12 mouse cellular contexts compared by ENCODE assay signal in genomic region chr9:20998337-20998736, GRCm38 (mm10). TPM values are rescaled to one million over a fixed set of nuclear protein-coding genes. Genes with fewer than 3 reads are reported as not detected.
DNase-seq lines count a peak whose midpoint lies in the region; ATAC-seq and TF ChIP-seq lines count a peak whose summit lies in the region.
"Not testable (repeated sequence)": the region's sequence is repeated elsewhere in the genome, so short reads cannot be mapped to it uniquely, and the experiment has no call there.
"Had no signal": no experiment of that assay in that cellular context is flagged by ENCODE, and none has a peak within 500 bp of the region (broad histone marks: within the 10 kb centered on the region; RNA-seq: fewer than 3 reads in every experiment).

No protein-coding gene starts in this region.

- H3K4me2 ChIP-seq in kidney, postnatal 0 days (ENCODE audit: low read length); lung, postnatal 0 days (replicated peaks; ENCODE audit: low read depth, low read length): not testable (repeated sequence)

- H3K9ac ChIP-seq in kidney, postnatal 0 days (ENCODE audit: low read depth, low read length); lung, postnatal 0 days (replicated peaks; ENCODE audit: low read depth): not testable (repeated sequence)

- DNase-seq in CD4-positive helper T cell, adult 2 months (ENCODE audit: low read depth, low spot score) = peak; percentile 41
- not testable (repeated sequence) for DNase-seq in G1E (ENCODE audit: low spot score); gastrocnemius, adult 2 months
- DNase-seq in kidney, postnatal 0 days (ENCODE audit: low spot score) = peak; percentile 77
- DNase-seq in lung, postnatal 0 days (ENCODE audit: low spot score) = peak; percentile 81
- DNase-seq in splenic B cell, adult 2 months (ENCODE audit: low read depth, low spot score) = peak; percentile 35

- 91% methylated on average over 1 of the region's 1 CpGs for WGBS in kidney, postnatal 0 days
- 72% methylated on average over 1 of the region's 1 CpGs for WGBS in lung, postnatal 0 days

- ATAC-seq in G1E (ENCODE audit: extremely low read depth, insufficient number of reproducible peaks, low FRiP score, poor library complexity, severe bottlenecking); kidney, postnatal 0 days (replicated peaks; ENCODE audit: low FRiP score, low read depth); lung, postnatal 0 days: not testable (repeated sequence)

- not testable (repeated sequence) for TF ChIP-seq POLR2A in bone marrow macrophage, adult 2 months (IDR thresholded peaks at IDR 0.05; ENCODE audit: borderline replicate concordance, low read depth, low read length)

- H3K36me3 ChIP-seq in G1E (replicated peaks); kidney, postnatal 0 days (ENCODE audit: insufficient read depth, low read length); lung, postnatal 0 days (ENCODE audit: insufficient read depth, low read length); splenic B cell, adult 2 months (ENCODE audit: control insufficient read depth, insufficient read depth, low read length, poor library complexity, severe bottlenecking): not testable (repeated sequence)

- peak overlapping the region; percentile 98 for H3K27ac ChIP-seq in bone marrow macrophage, adult 2 months (ENCODE audit: insufficient read depth, low read depth, low read length)
- H3K27ac ChIP-seq in gastrocnemius, adult 2 months; kidney, postnatal 0 days; lung, postnatal 0 days (ENCODE audit: low read length): not testable (repeated sequence)

- TF ChIP-seq EP300 in lung, postnatal 0 days (IDR thresholded peaks at IDR 0.05) = not testable (repeated sequence)

- not testable (repeated sequence) for H3K9me3 ChIP-seq in G1E (replicated peaks); kidney, postnatal 0 days (replicated peaks; ENCODE audit: low read length); lung, postnatal 0 days (ENCODE audit: low read length)

- 0 out of 2 replicates have a peak, but pooled peaks have one; percentile 10 for TF ChIP-seq CTCF in G1E (IDR thresholded peaks at IDR 0.05; ENCODE audit: low read depth, low read length)
- TF ChIP-seq CTCF in bone marrow macrophage, adult 2 months (IDR thresholded peaks at IDR 0.05; ENCODE audit: low read depth, low read length) = not testable (repeated sequence)
- peak; percentile 59 for TF ChIP-seq CTCF in gastrocnemius, adult 2 months (IDR thresholded peaks at IDR 0.05)
- peak; percentile 76 for TF ChIP-seq CTCF in kidney, postnatal 0 days (IDR thresholded peaks at IDR 0.05; ENCODE audit: low read depth)
- TF ChIP-seq CTCF in lung, postnatal 0 days (IDR thresholded peaks at IDR 0.05) = peak; percentile 73

- H3K4me3 ChIP-seq in G1E (ENCODE audit: low read depth, low read length); bone marrow macrophage, adult 2 months (ENCODE audit: insufficient read depth, low read length); gastrocnemius, adult 2 months; kidney, postnatal 0 days (replicated peaks; ENCODE audit: low read depth, low read length); lung, postnatal 0 days (ENCODE audit: low read depth, low read length): not testable (repeated sequence)

- H3K4me1 ChIP-seq in G1E (ENCODE audit: insufficient read depth, low read depth, low read length) = peaks cover 23% of the 10 kb centered on the region
- peaks cover 21% of the 10 kb centered on the region for H3K4me1 ChIP-seq in bone marrow macrophage, adult 2 months (ENCODE audit: control insufficient read depth, insufficient read depth, low read length)
- not testable (repeated sequence) for H3K4me1 ChIP-seq in kidney, postnatal 0 days (replicated peaks; ENCODE audit: insufficient read depth, low read length); lung, postnatal 0 days (ENCODE audit: insufficient read depth, low read depth, low read length)

- H3K27me3 ChIP-seq in G1E (ENCODE audit: insufficient read depth, low read length); kidney, postnatal 0 days (ENCODE audit: insufficient read depth, low read length); lung, postnatal 0 days (replicated peaks; ENCODE audit: insufficient read depth, low read length); splenic B cell, adult 2 months (ENCODE audit: control insufficient read depth, insufficient read depth, low read length, poor library complexity, severe bottlenecking): not testable (repeated sequence)

- intact Hi-C loops in gastrocnemius, adult 2 months (cut with DNase I) = not testable (repeated sequence)

RNA-seq across cellular contexts. Expression of gene Mrpl4, which starts 4.2 kb away (rescaled TPM):
- total RNA-seq in G1E (2014; fragmentation: Nextera tagmentation) = 38.4 and 39.6 TPM in 2 replicates
- total RNA-seq in G1E (2017) = 39.1 and 51.5 TPM in 2 replicates
- polyA plus RNA-seq in G1E (2012) = 92.6 and 129 TPM in 2 replicates
- 52.7 and 61.3 TPM in 2 replicates for polyA plus RNA-seq in bone marrow macrophage, adult 2 months (2012; ENCODE audit: insufficient read depth, insufficient read length, missing spikeins)
- total RNA-seq in gastrocnemius, adult 2 months (2021) = 10 to 100 TPM; 51.8 to 70.0 TPM
- 155 and 158 TPM in 2 replicates for polyA plus RNA-seq in kidney, postnatal 0 days (2015; fragmentation: Nextera tagmentation; extraction: Ambion mirVana)
- polyA plus RNA-seq in lung, postnatal 0 days (2015; fragmentation: Nextera tagmentation; extraction: Ambion mirVana) = 112 and 125 TPM in 2 replicates

RNA-seq across cellular contexts. Expression of gene Icam1, which starts 17.4 kb away (rescaled TPM):
- total RNA-seq in G1E (2014; fragmentation: Nextera tagmentation) (9.6 and 9.9 TPM in 2 replicates), G1E (2017) (15.7 and 17.1 TPM in 2 replicates)
- 5.0 and 5.8 TPM in 2 replicates for polyA plus RNA-seq in G1E (2012)
- polyA plus RNA-seq in bone marrow macrophage, adult 2 months (2012; ENCODE audit: insufficient read depth, insufficient read length, missing spikeins) = 67.4 and 79.0 TPM in 2 replicates
- total RNA-seq in gastrocnemius, adult 2 months (2021) = 1 to 10 TPM; 1.7 to 1.9 TPM
- polyA plus RNA-seq in kidney, postnatal 0 days (2015; fragmentation: Nextera tagmentation; extraction: Ambion mirVana) = 12.3 and 13.4 TPM in 2 replicates
- 236 and 352 TPM in 2 replicates for polyA plus RNA-seq in lung, postnatal 0 days (2015; fragmentation: Nextera tagmentation; extraction: Ambion mirVana)

RNA-seq across cellular contexts. Expression of gene S1pr2, which starts 21.8 kb away (rescaled TPM):
- 1.8 and 8.4 TPM in 2 replicates for total RNA-seq in G1E (2014; fragmentation: Nextera tagmentation)
- total RNA-seq in G1E (2017) = 2.1 and 2.8 TPM in 2 replicates
- 1.6 TPM in 2 replicates for polyA plus RNA-seq in G1E (2012)
- polyA plus RNA-seq in bone marrow macrophage, adult 2 months (2012; ENCODE audit: insufficient read depth, insufficient read length, missing spikeins) = 46.5 and 48.2 TPM in 2 replicates
- total RNA-seq in gastrocnemius, adult 2 months (2021) = 1 to 10 TPM; 2.0 to 2.3 TPM
- 21.3 and 23.3 TPM in 2 replicates for polyA plus RNA-seq in kidney, postnatal 0 days (2015; fragmentation: Nextera tagmentation; extraction: Ambion mirVana)
- 60.8 and 62.3 TPM in 2 replicates for polyA plus RNA-seq in lung, postnatal 0 days (2015; fragmentation: Nextera tagmentation; extraction: Ambion mirVana)

RNA-seq across cellular contexts. Expression of gene Icam4, which starts 30.8 kb away (rescaled TPM):
- total RNA-seq in G1E (2014; fragmentation: Nextera tagmentation) = 2.1 and 4.8 TPM in 2 replicates
- total RNA-seq in G1E (2017) = 8.2 and 10.6 TPM in 2 replicates
- 8.3 and 11.2 TPM in 2 replicates for polyA plus RNA-seq in G1E (2012)
- not detected in 2 replicates for polyA plus RNA-seq in bone marrow macrophage, adult 2 months (2012; ENCODE audit: insufficient read depth, insufficient read length, missing spikeins)
- 1 to 10 TPM; 1.2 to 2.2 TPM for total RNA-seq in gastrocnemius, adult 2 months (2021)
- 0.26 and 0.50 TPM in 2 replicates for polyA plus RNA-seq in kidney, postnatal 0 days (2015; fragmentation: Nextera tagmentation; extraction: Ambion mirVana)
- polyA plus RNA-seq in lung, postnatal 0 days (2015; fragmentation: Nextera tagmentation; extraction: Ambion mirVana) = 3.3 and 3.8 TPM in 2 replicates
- total RNA-seq: gastrocnemius, postnatal 4 days had no signal
- polyA plus RNA-seq: forebrain, embryonic 16.5 days had no signal

RNA-seq across cellular contexts. Expression of gene Icam5, which starts 33.5 kb away (rescaled TPM):
- total RNA-seq in G1E (2014; fragmentation: Nextera tagmentation) (not detected in 2 replicates), G1E (2017) (0.33 and 0.99 TPM in 2 replicates)
- polyA plus RNA-seq in G1E (2012) = 0.30 and 0.38 TPM in 2 replicates
- 0.31 TPM in 1 of 2 replicates, not detected in the other for polyA plus RNA-seq in bone marrow macrophage, adult 2 months (2012; ENCODE audit: insufficient read depth, insufficient read length, missing spikeins)
- not detected for total RNA-seq in gastrocnemius, adult 2 months (2021)
- 0.21 and 0.27 TPM in 2 replicates for polyA plus RNA-seq in kidney, postnatal 0 days (2015; fragmentation: Nextera tagmentation; extraction: Ambion mirVana)
- 0.18 and 0.27 TPM in 2 replicates for polyA plus RNA-seq in lung, postnatal 0 days (2015; fragmentation: Nextera tagmentation; extraction: Ambion mirVana)
- total RNA-seq: liver, adult 2 months had no signal
- polyA plus RNA-seq: hindbrain, embryonic 11.5 days; midbrain, embryonic 12.5 days had no signal
